In the genomic region with DNA sequence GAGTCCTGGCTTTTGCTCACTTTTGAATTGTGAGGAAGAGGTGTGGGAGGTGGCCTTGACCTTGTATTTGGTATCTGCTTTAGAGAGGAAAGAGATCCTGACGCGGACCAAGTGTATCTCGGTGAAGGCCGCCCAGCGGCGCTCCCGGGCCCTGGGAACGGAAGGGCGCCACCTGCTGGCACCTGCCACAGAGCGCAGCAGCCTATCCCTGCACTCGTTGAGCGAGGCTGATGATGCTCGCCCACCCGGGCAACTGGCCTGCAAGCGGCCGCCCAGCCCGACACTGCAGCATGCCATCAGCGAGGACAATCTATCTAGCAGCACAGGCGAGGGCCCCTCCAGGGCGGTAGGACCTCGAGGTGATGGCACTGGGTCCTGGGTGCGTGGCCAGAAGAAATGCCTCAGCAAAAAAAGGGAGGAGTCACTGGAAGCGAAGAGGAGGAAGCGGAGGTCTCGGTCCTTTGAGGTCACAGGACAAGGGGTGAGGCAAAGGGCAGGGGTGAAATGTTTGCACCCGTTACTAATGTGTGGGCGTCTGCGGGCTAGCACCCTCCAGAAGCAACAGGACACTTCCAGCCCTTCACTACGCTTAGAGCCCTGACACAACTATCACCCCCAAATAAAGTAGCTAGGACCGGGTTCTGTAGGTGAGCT, we compare ENCODE assay signal across 8 mouse cellular contexts. TPM values are rescaled to one million over a fixed set of nuclear protein-coding genes. Genes with fewer than 3 reads are reported as not detected.
A peak's percentile ranks its signal among the peaks of the same experiment; 100 is the strongest.
DNase-seq lines count a peak whose midpoint lies in the region; ATAC-seq and TF ChIP-seq lines count a peak whose summit lies in the region.

No protein-coding gene starts in this region.

- TF ChIP-seq POLR2A in bone marrow, adult 2 months (IDR thresholded peaks at IDR 0.05; ENCODE audit: borderline replicate concordance, control insufficient read depth, low read depth, low read length) = no peak

- peak; percentile 86 for TF ChIP-seq CTCF in bone marrow, adult 2 months (IDR thresholded peaks at IDR 0.05; ENCODE audit: control insufficient read depth, insufficient read depth, low read length)
- peak; percentile 91 for TF ChIP-seq CTCF in liver, embryonic 14.5 days (IDR thresholded peaks at IDR 0.05; ENCODE audit: low read depth)

- no peak overlapping the region for H3K4me3 ChIP-seq in bone marrow, adult 2 months (replicated peaks; ENCODE audit: control insufficient read depth, low read depth, low read length)
- 0 out of 2 replicates have a peak overlapping the region, but pooled peaks have one; percentile 12 for H3K4me3 ChIP-seq in embryonic facial prominence, embryonic 15.5 days (replicated peaks)
- H3K4me3 ChIP-seq in heart, embryonic 11.5 days (ENCODE audit: low read depth, low read length) = no peak overlapping the region
- 0 out of 2 replicates have a peak overlapping the region, but pooled peaks have one; percentile 13 for H3K4me3 ChIP-seq in kidney, embryonic 15.5 days (replicated peaks)
- H3K4me3 ChIP-seq in liver, embryonic 14.5 days (ENCODE audit: insufficient read depth in 1 of 2, low read depth in 2 of 2, low read length in 2 of 2) = no peak overlapping the region
- H3K4me3 ChIP-seq in stomach, embryonic 16.5 days (replicated peaks; ENCODE audit: low read length) = no peak overlapping the region

- no peaks in the 10 kb centered on the region; the same call in 1 of the 2 replicates for H3K4me1 ChIP-seq in bone marrow, adult 2 months (ENCODE audit: control insufficient read depth, insufficient read depth, low read length)
- H3K4me1 ChIP-seq in embryonic facial prominence, embryonic 15.5 days = peaks cover 29% of the 10 kb centered on the region
- H3K4me1 ChIP-seq in heart, embryonic 11.5 days (ENCODE audit: control insufficient read depth, insufficient read depth, low read length) = peaks cover 9% of the 10 kb centered on the region; the same call in 1 of the 2 replicates
- peaks cover 52% of the 10 kb centered on the region for H3K4me1 ChIP-seq in kidney, embryonic 15.5 days
- H3K4me1 ChIP-seq in liver, embryonic 14.5 days (replicated peaks; ENCODE audit: control insufficient read depth in 2 of 2, insufficient read depth in 2 of 2, low read length in 1 of 2) = no peaks in the 10 kb centered on the region
- peaks cover 15% of the 10 kb centered on the region for H3K4me1 ChIP-seq in stomach, embryonic 16.5 days (ENCODE audit: control insufficient read depth, insufficient read depth, low read length)

- H3K4me2 ChIP-seq in embryonic facial prominence, embryonic 15.5 days (replicated peaks) = peak overlapping the region; percentile 43
- peak overlapping the region; percentile 51 for H3K4me2 ChIP-seq in heart, embryonic 11.5 days
- peak overlapping the region; percentile 52 for H3K4me2 ChIP-seq in kidney, embryonic 15.5 days
- no peak overlapping the region; the same call in 1 of the 2 replicates for H3K4me2 ChIP-seq in liver, embryonic 14.5 days (ENCODE audit: low read depth)
- no peak overlapping the region for H3K4me2 ChIP-seq in stomach, embryonic 16.5 days (ENCODE audit: low read depth, low read length)

- no peak for TF ChIP-seq EP300 in liver, embryonic 14.5 days (IDR thresholded peaks at IDR 0.05; ENCODE audit: low read depth)

- H3K36me3 ChIP-seq in embryonic facial prominence, embryonic 15.5 days = no peaks in the 10 kb centered on the region
- no peaks in the 10 kb centered on the region for H3K36me3 ChIP-seq in heart, embryonic 11.5 days (ENCODE audit: control insufficient read depth, insufficient read depth, low read length)
- H3K36me3 ChIP-seq in kidney, embryonic 15.5 days = no peaks in the 10 kb centered on the region
- no peaks in the 10 kb centered on the region for H3K36me3 ChIP-seq in liver, embryonic 14.5 days (replicated peaks; ENCODE audit: control insufficient read depth, insufficient read depth, low read depth)
- no peaks in the 10 kb centered on the region for H3K36me3 ChIP-seq in stomach, embryonic 16.5 days (ENCODE audit: control insufficient read depth, insufficient read depth, low read length)

- H3K27ac ChIP-seq in bone marrow, adult 2 months (ENCODE audit: control insufficient read depth, insufficient read depth, low read depth, low read length, poor library complexity) = no peak overlapping the region; the same call in 1 of the 2 replicates
- H3K27ac ChIP-seq in embryonic facial prominence, embryonic 15.5 days (replicated peaks) = no peak overlapping the region
- H3K27ac ChIP-seq in heart, embryonic 11.5 days (ENCODE audit: low read depth, low read length) = no peak overlapping the region
- H3K27ac ChIP-seq in kidney, embryonic 15.5 days = no peak overlapping the region
- H3K27ac ChIP-seq in liver, embryonic 14.5 days = no peak overlapping the region
- H3K27ac ChIP-seq in stomach, embryonic 16.5 days (ENCODE audit: low read length) = no peak overlapping the region

- peak; percentile 67 for DNase-seq in 416B (ENCODE audit: low read depth)
- DNase-seq in liver, embryonic 14.5 days (ENCODE audit: low read depth in 3 of 3, low spot score in 3 of 3) = peak in 1 of 3 experiments; percentile 17
- peak; percentile 92 for DNase-seq in neural tube, embryonic 10.5 days (ENCODE audit: extremely low spot score, low spot score)

- no peaks in the 10 kb centered on the region for H3K9me3 ChIP-seq in embryonic facial prominence, embryonic 15.5 days (replicated peaks)
- no peaks in the 10 kb centered on the region for H3K9me3 ChIP-seq in heart, embryonic 11.5 days (replicated peaks; ENCODE audit: control insufficient read depth, low read length)
- H3K9me3 ChIP-seq in kidney, embryonic 15.5 days (replicated peaks) = no peaks in the 10 kb centered on the region
- H3K9me3 ChIP-seq in liver, embryonic 14.5 days (ENCODE audit: control insufficient read depth, low read length) = no peaks in the 10 kb centered on the region
- H3K9me3 ChIP-seq in stomach, embryonic 16.5 days (replicated peaks; ENCODE audit: control insufficient read depth, low read length) = no peaks in the 10 kb centered on the region

- peaks cover 96% of the 10 kb centered on the region for H3K27me3 ChIP-seq in embryonic facial prominence, embryonic 15.5 days
- H3K27me3 ChIP-seq in heart, embryonic 11.5 days (ENCODE audit: control insufficient read depth, insufficient read depth, low read length) = peaks cover 98% of the 10 kb centered on the region
- peaks cover 100% of the 10 kb centered on the region for H3K27me3 ChIP-seq in kidney, embryonic 15.5 days
- H3K27me3 ChIP-seq in liver, embryonic 14.5 days (ENCODE audit: control insufficient read depth, insufficient read depth, low read length) = peaks cover 61% of the 10 kb centered on the region
- H3K27me3 ChIP-seq in stomach, embryonic 16.5 days (ENCODE audit: control insufficient read depth, insufficient read depth, low read length) = peaks cover 83% of the 10 kb centered on the region

- ATAC-seq in embryonic facial prominence, embryonic 15.5 days (ENCODE audit: insufficient number of reproducible peaks, low FRiP score, low TSS enrichment, low read depth) = 0 out of 2 replicates have a peak, but pooled peaks have one; percentile 8
- no peak for ATAC-seq in heart, embryonic 11.5 days (replicated peaks; ENCODE audit: insufficient number of reproducible peaks, low FRiP score, low TSS enrichment)
- peak; percentile 38; the same call in 1 of the 2 replicates for ATAC-seq in kidney, embryonic 15.5 days (replicated peaks; ENCODE audit: low FRiP score)
- ATAC-seq in liver, embryonic 14.5 days (ENCODE audit: insufficient read depth) = 0 out of 2 replicates have a peak, but pooled peaks have one; percentile 31
- ATAC-seq in stomach, embryonic 16.5 days (ENCODE audit: insufficient read depth, low FRiP score) = peak; percentile 44; the same call in 1 of the 2 replicates

- 11% methylated on average over 30 of the region's 30 CpGs for whole genome bisulfite sequencing in bone marrow, adult 2 months
- 9% methylated on average over 30 of the region's 30 CpGs for WGBS in embryonic facial prominence, embryonic 15.5 days
- WGBS in heart, embryonic 11.5 days (ENCODE audit: insufficient replicate concordance) = 10% methylated on average over 30 of the region's 30 CpGs
- WGBS in kidney, embryonic 15.5 days = 6% methylated on average over 30 of the region's 30 CpGs
- 5% methylated on average over 30 of the region's 30 CpGs for WGBS in liver, embryonic 14.5 days (ENCODE audit: insufficient replicate concordance)
- WGBS in stomach, embryonic 16.5 days = 8% methylated on average over 30 of the region's 30 CpGs

- no peak overlapping the region for H3K9ac ChIP-seq in embryonic facial prominence, embryonic 15.5 days
- no peak overlapping the region for H3K9ac ChIP-seq in heart, embryonic 11.5 days (ENCODE audit: low read depth, low read length)
- H3K9ac ChIP-seq in kidney, embryonic 15.5 days = no peak overlapping the region
- no peak overlapping the region for H3K9ac ChIP-seq in liver, embryonic 14.5 days (replicated peaks)
- no peak overlapping the region for H3K9ac ChIP-seq in stomach, embryonic 16.5 days (ENCODE audit: low read length)

RNA-seq across cellular contexts. Expression of a gene that starts 6.6 kb away (rescaled TPM):
- polyA plus RNA-seq in bone marrow, adult 2 months (2011; ENCODE audit: insufficient read depth, insufficient read length, low replicate concordance, missing spikeins) = not detected in 2 replicates
- 3.6 and 4.2 TPM in 2 replicates for polyA plus RNA-seq in embryonic facial prominence, embryonic 15.5 days (2015; fragmentation: Nextera tagmentation; extraction: Ambion mirVana)
- polyA plus RNA-seq in heart, embryonic 11.5 days (2014; fragmentation: Nextera tagmentation; extraction: Ambion mirVana) = 0.09 TPM in 1 of 2 replicates, not detected in the other
- 1.0 and 1.5 TPM in 2 replicates for polyA plus RNA-seq in kidney, embryonic 15.5 days (2015; fragmentation: Nextera tagmentation; extraction: Ambion mirVana)
- polyA plus RNA-seq in liver, embryonic 14.5 days (2012; rRNA removed) = 0.10 TPM in 1 of 2 replicates, not detected in the other
- not detected in 2 replicates for polyA plus RNA-seq in liver, embryonic 14.5 days (2014; fragmentation: Nextera tagmentation; extraction: Ambion mirVana)
- polyA plus RNA-seq in stomach, embryonic 16.5 days (2015; fragmentation: Nextera tagmentation; extraction: Ambion mirVana) = 0.65 and 1.3 TPM in 2 replicates

RNA-seq across cellular contexts. Expression of a gene that starts 9.5 kb away (rescaled TPM):
- polyA plus RNA-seq in bone marrow, adult 2 months (2011; ENCODE audit: insufficient read depth, insufficient read length, low replicate concordance, missing spikeins) = not detected in 2 replicates
- polyA plus RNA-seq in embryonic facial prominence, embryonic 15.5 days (2015; fragmentation: Nextera tagmentation; extraction: Ambion mirVana) = not detected in 2 replicates
- 0.27 TPM in 1 of 2 replicates, not detected in the other for polyA plus RNA-seq in heart, embryonic 11.5 days (2014; fragmentation: Nextera tagmentation; extraction: Ambion mirVana)
- 0.14 TPM in 1 of 2 replicates, not detected in the other for polyA plus RNA-seq in kidney, embryonic 15.5 days (2015; fragmentation: Nextera tagmentation; extraction: Ambion mirVana)
- 0.04 TPM in 1 of 2 replicates, not detected in the other for polyA plus RNA-seq in liver, embryonic 14.5 days (2012; rRNA removed)
- not detected in 2 replicates for polyA plus RNA-seq in liver, embryonic 14.5 days (2014; fragmentation: Nextera tagmentation; extraction: Ambion mirVana)
- 0.36 and 0.41 TPM in 2 replicates for polyA plus RNA-seq in stomach, embryonic 16.5 days (2015; fragmentation: Nextera tagmentation; extraction: Ambion mirVana)

RNA-seq across cellular contexts. Expression of a gene that starts 24.0 kb away (rescaled TPM):
- polyA plus RNA-seq in bone marrow, adult 2 months (2011; ENCODE audit: insufficient read depth, insufficient read length, low replicate concordance, missing spikeins) = 0.84 and 6.3 TPM in 2 replicates
- 1.7 and 3.2 TPM in 2 replicates for polyA plus RNA-seq in embryonic facial prominence, embryonic 15.5 days (2015; fragmentation: Nextera tagmentation; extraction: Ambion mirVana)
- 0.13 TPM in 1 of 2 replicates, not detected in the other for polyA plus RNA-seq in heart, embryonic 11.5 days (2014; fragmentation: Nextera tagmentation; extraction: Ambion mirVana)
- polyA plus RNA-seq in kidney, embryonic 15.5 days (2015; fragmentation: Nextera tagmentation; extraction: Ambion mirVana) = 0.09 TPM in 2 replicates
- polyA plus RNA-seq in liver, embryonic 14.5 days (2012; rRNA removed) = 0.09 and 0.10 TPM in 2 replicates
- not detected in 2 replicates for polyA plus RNA-seq in liver, embryonic 14.5 days (2014; fragmentation: Nextera tagmentation; extraction: Ambion mirVana)
- polyA plus RNA-seq in stomach, embryonic 16.5 days (2015; fragmentation: Nextera tagmentation; extraction: Ambion mirVana) = 0.53 and 0.75 TPM in 2 replicates

Comparison
In these comparisons a context has a peak if more than half of its experiments do, and no peak if none do; other contexts are left out.
1. H3K4me3 ChIP-seq: peak in embryonic facial prominence, embryonic 15.5 days (single experiment) and kidney, embryonic 15.5 days (single experiment); none in bone marrow, adult 2 months (single experiment), heart, embryonic 11.5 days (single experiment), liver, embryonic 14.5 days (0 of 2) and stomach, embryonic 16.5 days (single experiment).
2. H3K4me2 ChIP-seq: peak in embryonic facial prominence, embryonic 15.5 days (single experiment), heart, embryonic 11.5 days (single experiment) and kidney, embryonic 15.5 days (single experiment); none in liver, embryonic 14.5 days (single experiment) and stomach, embryonic 16.5 days (single experiment).